Comparison of ENCODE assay signal across 10 mouse cellular contexts in the genomic region with DNA sequence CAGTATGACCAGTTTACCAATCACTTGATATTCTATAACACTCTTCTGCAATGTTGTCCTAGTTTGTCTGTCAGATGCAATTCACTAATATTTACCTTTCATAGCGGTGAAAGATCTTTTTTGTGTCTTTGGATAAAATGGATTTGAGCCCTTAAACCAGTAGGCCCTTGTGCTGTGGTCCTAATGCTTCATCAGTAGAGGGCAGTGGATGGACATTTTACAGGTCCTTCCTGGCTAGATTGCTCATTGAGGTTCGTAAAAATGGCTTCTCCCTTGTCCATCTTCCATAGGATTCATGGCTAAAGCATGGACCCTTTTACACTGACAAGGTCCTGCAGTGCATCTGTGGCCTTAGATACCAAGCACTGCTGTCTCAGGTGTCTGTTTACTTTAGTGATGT.
A peak's percentile ranks its signal among the peaks of the same experiment; 100 is the strongest.
DNase-seq lines count a peak whose midpoint lies in the region; TF ChIP-seq lines count a peak whose summit lies in the region.
"Had no signal": no experiment of that assay in that cellular context is flagged by ENCODE, and none has a peak within 500 bp of the region (broad histone marks: within the 10 kb centered on the region; RNA-seq: fewer than 3 reads in every experiment).

No protein-coding gene starts in this region.

- TF ChIP-seq POLR2A in thymus, adult 2 months (IDR thresholded peaks at IDR 0.05; ENCODE audit: control insufficient read depth, extremely low read depth, insufficient read depth, low read length, poor library complexity): no peak

- no peaks in the 10 kb centered on the region for H3K36me3 ChIP-seq in thymus, adult 2 months (ENCODE audit: control insufficient read depth, insufficient read depth, low read length)
- H3K36me3 ChIP-seq: limb, embryonic 15.5 days had no signal

- no peak for DNase-seq in gastrocnemius, adult 2 months
- DNase-seq in gastrocnemius, adult 18-20 months (ENCODE audit: low spot score): no peak
- DNase-seq in left cerebral cortex, adult 2 months (ENCODE audit: extremely low spot score in 1 of 2, low spot score in 2 of 2): no peak
- no peak for DNase-seq in left cerebral cortex, adult 18-20 months (ENCODE audit: low spot score in 2 of 2)
- DNase-seq in brain, adult 2 months (ENCODE audit: low read depth, low spot score): peak; percentile 15
- DNase-seq in kidney, postnatal 10 days: peak; percentile 8
- DNase-seq in right cerebral cortex, adult 2 months (ENCODE audit: low spot score in 2 of 2): no peak
- no peak for DNase-seq in thymus, adult 2 months
- DNase-seq: thymus, postnatal 36 days had no signal

- intact Hi-C loops in gastrocnemius, adult 2 months (cut with DNase I): no loop called here
- intact Hi-C loops in left cerebral cortex, adult 2 months (cut with DNase I): no loop called here

- no peak overlapping the region for H3K27ac ChIP-seq in gastrocnemius, adult 2 months
- no peak overlapping the region for H3K27ac ChIP-seq in left cerebral cortex, adult 2 months
- no peak overlapping the region for H3K27ac ChIP-seq in thymus, adult 2 months (ENCODE audit: control insufficient read depth, insufficient read depth, low read length)
- H3K27ac ChIP-seq: limb, embryonic 15.5 days had no signal

- H3K4me1 ChIP-seq in thymus, adult 2 months (replicated peaks; ENCODE audit: control insufficient read depth, insufficient read depth, low read length): no peaks in the 10 kb centered on the region
- H3K4me1 ChIP-seq: limb, embryonic 15.5 days had no signal

- TF ChIP-seq CTCF in gastrocnemius, adult 2 months (IDR thresholded peaks at IDR 0.05): peak; percentile 29; the same call in 1 of the 2 replicates
- peak; percentile 25 for TF ChIP-seq CTCF in left cerebral cortex, adult 2 months (IDR thresholded peaks at IDR 0.05)
- no peak for TF ChIP-seq CTCF in thymus, adult 2 months (IDR thresholded peaks at IDR 0.05; ENCODE audit: borderline replicate concordance, control insufficient read depth, extremely low read depth, insufficient read depth, low read length, poor library complexity)

- 88% methylated on average over 2 of the region's 2 CpGs for WGBS in thymus, adult 2 months

- no peaks in the 10 kb centered on the region for H3K27me3 ChIP-seq in thymus, adult 2 months (ENCODE audit: control insufficient read depth, insufficient read depth, low read length)
- H3K27me3 ChIP-seq: limb, embryonic 15.5 days had no signal

- no peak overlapping the region for H3K4me3 ChIP-seq in gastrocnemius, adult 2 months
- H3K4me3 ChIP-seq in left cerebral cortex, adult 2 months: no peak overlapping the region
- H3K4me3 ChIP-seq in thymus, adult 2 months (ENCODE audit: control insufficient read depth, insufficient read depth, low read length): no peak overlapping the region
- H3K4me3 ChIP-seq: limb, embryonic 15.5 days had no signal

Comparison
In these comparisons a context has a peak if more than half of its experiments do, and no peak if none do; other contexts are left out.
1. DNase-seq: peak in brain, adult 2 months (single experiment) and kidney, postnatal 10 days (single experiment); none in gastrocnemius, adult 2 months (single experiment), gastrocnemius, adult 18-20 months (single experiment), left cerebral cortex, adult 2 months (0 of 2), left cerebral cortex, adult 18-20 months (0 of 2), right cerebral cortex, adult 2 months (0 of 2) and thymus, adult 2 months (single experiment).